Mouse (Mus musculus): Measurements from ENCODE around the gene Tldc1.

Tldc1 gene

DNA sequence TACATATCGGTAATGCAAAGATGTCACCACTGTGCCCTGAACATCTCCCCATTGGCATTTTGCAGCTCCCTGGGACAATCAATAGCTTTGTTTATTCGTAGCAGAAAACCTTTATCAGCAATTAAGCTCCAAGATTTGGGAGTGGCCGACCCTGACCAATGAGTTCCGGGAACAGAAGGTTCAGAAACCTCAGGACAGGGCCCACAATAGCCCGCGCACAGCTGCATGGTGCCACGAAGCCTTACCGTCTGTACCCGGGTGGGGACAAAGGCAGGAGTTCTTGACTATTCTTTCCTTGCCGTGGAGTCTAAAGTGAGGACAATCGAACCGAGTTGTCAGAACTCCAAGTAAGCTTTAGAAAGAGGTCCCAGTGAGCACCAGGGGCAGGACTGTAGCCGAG lies 46.1 kb downstream of the Tldc1 start:
- no peak for ATAC-seq (ENCODE audit: insufficient number of reproducible peaks, low FRiP score, low TSS enrichment)

- no peak for ATAC-seq (ENCODE audit: insufficient number of reproducible peaks, low FRiP score, low TSS enrichment)
These were observed 49.8 kb downstream of the Tldc1 start for GRCm38 (mm10) chr8:119728351-119728895.

- no peak for ATAC-seq (ENCODE audit: insufficient number of reproducible peaks, low FRiP score, low TSS enrichment)
These were observed 51.1 kb downstream of the Tldc1 start for GRCm38 (mm10) chr8:119727093-119727492.

- no peak for ATAC-seq (ENCODE audit: insufficient number of reproducible peaks, low FRiP score, low TSS enrichment)
These were observed 53.6 kb downstream of the Tldc1 start for GRCm38 (mm10) chr8:119724596-119724995.

DNA sequence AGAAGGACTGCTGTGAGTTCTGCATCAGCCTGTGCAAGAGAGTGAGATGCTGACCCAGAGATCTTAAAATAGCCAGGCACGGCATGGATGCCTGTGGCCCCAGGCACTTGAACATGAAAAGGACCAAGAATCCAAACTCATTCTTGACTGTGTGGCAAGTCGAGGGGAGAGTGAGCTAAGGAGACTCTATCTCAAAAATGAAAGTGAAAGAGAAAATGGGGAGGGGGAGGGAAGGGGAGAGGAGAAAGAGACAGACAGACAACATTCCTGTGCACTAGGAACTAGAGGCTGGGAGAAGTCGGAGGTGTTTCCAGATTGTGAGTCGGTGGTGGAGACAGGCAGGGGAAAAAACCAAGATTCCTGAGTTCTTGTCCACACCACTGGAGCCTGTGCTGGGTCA lies 54.5 kb downstream of the Tldc1 start:
- no peak for ATAC-seq (ENCODE audit: insufficient number of reproducible peaks, low FRiP score, low TSS enrichment)

GRCm38 (mm10) chr8:119722348-119722747 lies 55.9 kb downstream of the Tldc1 start:
- ATAC-seq (ENCODE audit: insufficient number of reproducible peaks, low FRiP score, low TSS enrichment), result no peak

DNA sequence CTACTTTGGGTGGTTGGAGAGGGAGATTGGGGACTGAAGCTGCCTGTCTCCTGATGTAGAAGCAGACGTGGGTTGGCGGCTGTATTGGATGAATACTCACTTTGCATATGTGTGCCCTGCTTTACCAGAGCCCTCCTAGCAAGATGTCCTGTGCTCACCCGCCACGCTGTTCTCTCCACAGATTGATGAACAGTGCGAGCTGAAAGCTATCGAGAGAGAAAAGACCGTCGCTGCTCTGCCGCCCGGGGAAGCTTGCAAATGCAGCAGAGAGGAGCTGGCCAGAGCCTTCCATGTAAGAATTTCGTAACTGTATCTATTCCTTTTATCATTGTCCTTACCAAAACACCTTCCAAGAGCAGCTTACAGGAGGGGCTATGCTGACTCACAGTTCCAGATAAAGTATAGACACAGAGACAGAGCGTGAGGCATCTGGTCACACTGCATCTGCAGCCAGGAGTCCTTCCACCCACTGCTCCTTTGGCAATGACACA lies 59.2 kb downstream of the Tldc1 start:
- ATAC-seq (ENCODE audit: insufficient number of reproducible peaks, low FRiP score, low TSS enrichment), result no peak

DNA sequence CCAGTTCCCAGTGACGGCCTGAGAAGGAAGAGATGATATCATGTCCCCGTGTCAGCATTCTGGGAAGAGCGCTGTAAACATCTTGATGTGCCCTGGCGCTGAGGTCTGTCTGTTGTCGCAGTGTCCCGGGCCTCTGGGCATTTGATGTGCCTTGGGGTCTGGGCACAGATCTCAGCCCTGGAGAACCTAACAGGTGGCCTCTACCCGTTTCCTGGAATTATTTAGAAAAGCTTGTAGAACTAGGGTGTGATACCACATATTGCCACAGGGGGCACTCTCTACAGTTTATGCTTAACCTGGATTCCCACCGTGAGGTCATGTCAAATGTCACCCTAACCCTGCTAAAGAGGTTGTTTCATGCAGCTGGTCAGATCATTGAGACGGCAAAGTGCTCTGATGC lies 60.5 kb downstream of the Tldc1 start:
- no peak for ATAC-seq (ENCODE audit: insufficient number of reproducible peaks, low FRiP score, low TSS enrichment)

DNA sequence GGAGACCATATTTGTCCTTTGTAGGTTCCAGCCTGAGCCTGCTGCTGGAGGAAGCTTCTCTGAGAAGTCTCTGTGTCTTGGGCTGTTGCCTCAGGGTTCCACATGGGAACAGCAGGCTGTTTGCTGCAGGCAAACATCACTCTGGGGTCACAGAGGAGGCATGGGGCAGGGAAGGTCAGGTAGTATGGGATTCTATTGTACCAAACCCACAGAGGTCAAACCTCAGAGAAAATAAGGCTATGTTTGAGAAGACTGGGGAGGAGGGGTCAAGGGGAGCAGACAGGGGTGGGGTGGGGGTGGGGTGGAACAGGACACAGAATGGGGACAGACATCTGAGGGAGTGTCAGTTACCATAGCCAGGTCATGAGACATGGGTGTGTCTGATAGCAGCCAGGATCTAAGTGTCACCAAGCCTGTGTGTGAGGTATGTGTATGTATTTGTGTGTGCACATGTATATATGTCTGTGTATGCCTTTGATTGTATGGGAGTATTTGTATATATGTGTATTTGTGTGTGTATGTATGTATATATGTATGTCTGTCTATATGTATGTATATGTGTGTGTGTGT lies 61.4 kb downstream of the Tldc1 start:
- no peak for ATAC-seq (ENCODE audit: insufficient number of reproducible peaks, low FRiP score, low TSS enrichment)

- ATAC-seq (ENCODE audit: insufficient number of reproducible peaks, low FRiP score, low TSS enrichment), result no peak
These were observed 63.0 kb downstream of the Tldc1 start for GRCm38 (mm10) chr8:119715221-119715620.

DNA sequence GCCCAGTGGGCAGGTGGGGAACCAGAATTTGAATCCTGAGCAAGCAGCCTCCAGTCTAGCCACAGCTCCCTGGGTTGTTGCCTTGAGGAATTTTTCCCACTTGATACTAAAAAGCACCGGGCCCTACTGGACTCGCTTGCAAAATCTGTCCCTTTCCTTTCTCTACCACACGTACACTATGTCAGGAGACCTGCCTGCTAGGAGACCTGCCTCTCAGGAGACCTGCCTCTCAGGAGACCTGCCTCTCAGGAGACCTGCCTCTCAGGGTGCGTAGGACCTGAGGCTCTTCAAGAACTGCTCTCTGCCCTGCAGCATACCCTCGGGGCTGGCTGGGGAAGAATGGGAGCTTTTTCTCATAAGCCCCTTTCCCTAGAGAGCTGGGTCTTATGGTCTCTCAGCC lies 64.8 kb downstream of the Tldc1 start:
- no peak for ATAC-seq (ENCODE audit: insufficient number of reproducible peaks, low FRiP score, low TSS enrichment)

DNA sequence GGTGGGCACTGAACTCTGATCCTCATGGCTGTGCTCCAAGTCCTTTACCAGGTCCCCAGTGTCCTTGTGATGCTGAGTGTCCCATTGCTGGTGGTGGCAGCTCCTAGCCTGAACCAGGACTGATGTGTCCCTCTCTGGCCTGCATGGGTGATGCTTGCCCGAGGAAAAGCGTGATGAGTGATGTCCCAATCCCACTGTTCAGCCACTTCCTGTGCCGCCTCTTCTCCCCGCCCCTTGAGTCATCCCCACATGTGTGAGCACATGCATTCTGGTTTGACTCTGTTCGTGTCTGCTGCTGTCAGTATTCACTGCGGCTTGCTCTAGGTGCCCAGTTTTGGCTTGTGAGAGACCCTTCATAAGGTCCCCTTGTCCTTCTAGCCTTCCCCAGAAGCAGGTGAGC lies 66.0 kb downstream of the Tldc1 start:
- no peak for ATAC-seq (ENCODE audit: insufficient number of reproducible peaks, low FRiP score, low TSS enrichment)
